Mouse (Mus musculus): Measurements from ENCODE around the gene Zfp968.
"Not testable (repeated sequence)": the region's sequence is repeated elsewhere in the genome, so short reads cannot be mapped to it uniquely, and the experiment has no call there.

The Zfp968 gene

DNA sequence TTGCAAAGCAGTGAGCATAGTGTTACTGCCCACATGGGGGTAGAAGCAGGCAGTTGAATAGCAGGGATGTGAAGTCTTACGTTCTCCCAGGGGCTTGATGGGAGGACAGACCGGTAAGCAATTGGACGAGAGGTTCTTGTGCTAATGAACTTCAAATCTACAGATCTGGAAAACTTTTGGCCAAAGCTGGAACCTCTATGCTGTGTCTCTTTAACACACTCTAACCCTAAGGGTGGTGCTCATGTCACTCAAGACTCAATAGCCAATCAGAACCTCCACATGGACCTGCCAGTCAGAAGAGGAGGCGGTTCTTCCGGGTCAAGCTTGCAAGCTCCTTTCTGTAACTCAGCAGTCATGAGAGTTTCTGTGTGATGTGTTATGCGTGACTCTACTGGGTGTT is at the start of gene Zfp968:
TSS of gene Zfp968 (plus strand) at position 301 of the 400 bp plus-strand sequence.
- DNase-seq: not testable (repeated sequence)

DNA sequence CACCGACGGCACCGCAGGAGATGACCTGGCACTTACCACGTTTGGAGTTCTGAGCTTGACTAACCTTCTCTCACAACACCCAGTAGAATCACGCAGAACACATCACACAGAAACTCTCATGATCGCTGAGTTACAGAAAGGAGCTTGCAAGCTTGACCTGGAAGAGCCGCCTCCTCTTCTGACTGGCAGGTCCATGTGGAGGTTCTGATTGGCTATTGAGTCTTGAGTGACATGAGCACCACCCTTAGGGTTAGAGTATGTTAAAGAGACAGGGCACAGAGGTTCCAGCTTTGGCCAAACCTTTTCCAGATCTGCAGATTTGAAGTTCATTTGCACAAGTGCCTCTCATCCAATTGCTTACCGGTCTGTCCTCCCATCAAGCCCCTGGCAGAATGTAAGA is 34.1 kb upstream of the Zfp968 start, which contains the start of gene Gm4631:
TSS of gene Gm4631 (minus strand) at position 101 of the 400 bp plus-strand sequence.
- DNase-seq: not testable (repeated sequence)

Measured in B cell, adult 2 months (primary cell).